Mouse (Mus musculus): ENCODE measurements around the gene Pabpc4l.
"Not testable (repeated sequence)": the region's sequence is repeated elsewhere in the genome, so short reads cannot be mapped to it uniquely, and the experiment has no call there.

Gene Pabpc4l

DNA sequence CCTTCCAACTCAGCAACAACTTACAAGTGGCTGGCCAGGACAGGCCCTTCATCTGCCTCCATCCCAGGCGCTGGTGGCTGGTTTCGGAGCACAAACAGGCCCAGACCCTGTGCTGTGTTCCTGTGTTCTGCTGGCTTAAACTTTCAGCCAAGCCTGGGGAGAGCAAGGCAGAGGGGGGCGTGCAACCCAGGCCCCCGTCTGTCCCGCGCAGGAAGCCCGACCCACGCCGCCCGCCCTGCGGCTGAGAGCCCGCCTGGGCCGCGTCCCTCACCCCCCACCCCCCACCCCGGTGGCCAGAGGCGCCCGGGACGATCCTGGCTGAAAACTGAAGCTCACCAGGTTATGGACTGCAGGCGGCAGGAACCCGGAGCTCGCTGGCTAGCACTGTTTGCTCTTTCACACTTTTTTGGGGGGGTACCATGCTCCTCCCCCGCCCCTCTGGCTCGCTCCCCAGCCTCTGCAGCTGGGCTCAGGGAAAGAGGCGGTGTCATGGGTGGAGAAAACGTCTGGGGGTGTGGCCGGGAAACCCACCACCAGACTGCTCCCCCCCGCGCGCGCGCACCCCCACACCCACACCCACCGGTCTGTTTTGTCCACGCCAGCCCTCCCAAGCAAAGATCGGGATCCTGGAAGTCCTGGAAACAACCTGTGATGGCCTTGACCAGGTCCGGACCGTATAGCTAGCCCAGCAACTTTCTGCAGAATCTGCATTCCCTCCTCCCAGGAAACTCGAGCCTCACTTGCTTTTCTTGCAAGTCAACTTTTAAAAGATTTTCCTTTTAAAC lies at the start of gene Pabpc4l:
TSS of gene Pabpc4l (minus strand) at position 739 of the 785 bp plus-strand sequence.
- in situ Hi-C loops (cut with MboI): no loop called here

DNA sequence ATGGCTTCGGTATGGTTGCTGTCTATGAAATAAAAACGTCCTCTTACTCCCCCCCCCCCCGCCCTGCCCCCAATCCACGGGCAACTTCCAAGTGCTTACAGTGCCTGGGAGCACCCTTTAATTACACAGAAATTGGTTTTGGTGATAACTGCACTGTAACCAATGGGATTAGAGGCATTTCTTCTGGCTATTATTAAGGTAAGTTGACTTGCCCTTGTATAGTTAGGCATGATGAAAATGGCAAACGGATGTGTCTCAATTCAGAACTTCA lies 42.9 kb upstream of the Pabpc4l start:
- in situ Hi-C loops (cut with MboI): no loop called here

DNA sequence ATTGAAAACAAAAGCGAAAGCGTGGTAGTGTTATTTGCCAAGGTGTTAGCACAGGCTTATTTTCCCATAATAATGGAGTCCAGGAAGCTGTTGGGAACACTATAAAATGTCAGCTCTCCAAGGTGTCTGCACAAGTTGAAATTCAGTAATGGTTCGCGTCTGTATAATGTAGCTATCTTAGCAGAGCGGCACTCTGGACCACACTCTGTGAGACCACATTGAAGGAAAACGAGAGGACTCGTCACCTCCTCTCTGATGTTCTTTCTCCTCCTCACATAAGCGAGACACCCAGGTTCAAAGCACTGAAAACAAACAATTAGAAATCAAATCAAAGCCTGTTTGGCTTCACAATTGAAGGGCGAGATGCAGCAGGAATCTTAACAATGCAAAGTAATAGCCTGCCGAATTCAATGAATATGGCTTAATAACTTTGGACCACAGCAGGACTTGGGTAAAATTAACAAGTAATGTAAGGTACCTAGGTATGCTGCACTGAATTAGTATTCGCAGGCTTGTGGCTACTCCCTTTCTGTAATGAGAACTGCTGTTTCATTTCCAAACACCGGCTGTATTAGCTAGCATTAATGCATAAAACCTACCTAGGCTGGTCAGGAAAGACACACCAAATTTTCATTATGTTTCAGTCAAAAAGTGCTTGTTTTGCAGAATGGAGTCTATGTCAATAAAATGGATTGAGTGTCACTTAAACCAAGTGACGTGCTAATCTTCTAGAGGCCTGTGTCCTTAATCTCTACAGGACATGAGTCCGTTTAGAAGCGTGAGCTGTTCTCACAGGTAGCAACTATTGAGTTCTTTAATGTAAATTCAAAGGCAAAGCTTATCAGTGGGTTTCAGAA lies 42.3 kb upstream of the Pabpc4l start:
- in situ Hi-C loops (cut with MboI): no loop called here

- in situ Hi-C loops (cut with MboI): not testable (repeated sequence)
Observed at GRCm38 (mm10) chr3:46486091-46486490, 38.1 kb upstream of the Pabpc4l start.

DNA sequence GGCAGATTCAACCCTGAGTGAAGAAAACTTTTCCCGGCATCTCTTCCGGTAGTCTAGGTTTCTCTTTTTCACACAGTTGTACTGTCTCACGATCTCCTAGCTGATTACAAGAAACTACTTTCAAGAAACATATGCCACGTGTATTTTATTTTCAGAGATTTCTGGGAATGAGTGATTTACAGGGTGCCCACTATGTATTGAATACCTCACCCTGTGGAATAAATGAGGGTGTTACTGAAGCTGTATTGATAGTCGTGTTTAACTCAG lies 180 bp upstream of the Pabpc4l start:
- in situ Hi-C loops (cut with MboI): no loop called here

GRCm38 (mm10) chr3:46431416-46431815 lies 16.6 kb downstream of the Pabpc4l start:
- in situ Hi-C loops (cut with MboI): no loop called here
